Mouse (Mus musculus) regulatory T cell (primary cell): ENCODE results near the gene Ciz1.

ENCODE experiments used
- in situ Hi-C: fragments of 300-600 bp; cut with MboI, MseI; formaldehyde crosslinking; loops from one replicate; pipeline ENCODE4 v1.15.1; 2025; ENCODE audit warnings: high pct_unique_total_duplicates

The Ciz1 gene

GRCm38 (mm10) chr2:32416556-32416955, 64.4 kb downstream of the Ciz1 start:
- in situ Hi-C loops, result loop anchor here (5.0 kb wide), 1 partner anchor 146 kb away; no protein-coding TSS in a partner anchor

- in situ Hi-C loops, result loop anchor here (5.0 kb wide), 1 partner anchor 145 kb away; no protein-coding TSS in a partner anchor
These were observed 65.4 kb downstream of the Ciz1 start for GRCm38 (mm10) chr2:32417486-32417885.

- in situ Hi-C loops, result loop anchor here (5.0 kb wide), 1 partner anchor 144 kb away; no protein-coding TSS in a partner anchor
These were observed 66.5 kb downstream of the Ciz1 start for GRCm38 (mm10) chr2:32418430-32419151.

- in situ Hi-C loops, result loop anchor here (5.0 kb wide), 1 partner anchor 143 kb away; no protein-coding TSS in a partner anchor
These were observed 67.2 kb downstream of the Ciz1 start for GRCm38 (mm10) chr2:32419359-32419758.

GRCm38 (mm10) chr2:32420066-32420608, 68.0 kb downstream of the Ciz1 start:
- in situ Hi-C loops, result no loop called here

- in situ Hi-C loops, result no loop called here
These were observed 68.5 kb downstream of the Ciz1 start for GRCm38 (mm10) chr2:32420647-32421046.

- in situ Hi-C loops, result no loop called here
These were observed 69.7 kb downstream of the Ciz1 start for GRCm38 (mm10) chr2:32421851-32422251.

GRCm38 (mm10) chr2:32423481-32424331, 71.6 kb downstream of the Ciz1 start:
- in situ Hi-C loops, result no loop called here

GRCm38 (mm10) chr2:32424796-32425195, 72.7 kb downstream of the Ciz1 start:
- in situ Hi-C loops, result no loop called here

GRCm38 (mm10) chr2:32425568-32425967, 73.4 kb downstream of the Ciz1 start:
- in situ Hi-C loops, result no loop called here

- in situ Hi-C loops, result no loop called here
These were observed 74.0 kb downstream of the Ciz1 start for GRCm38 (mm10) chr2:32426141-32426540.

GRCm38 (mm10) chr2:32427720-32428119, 75.6 kb downstream of the Ciz1 start:
- in situ Hi-C loops, result no loop called here

GRCm38 (mm10) chr2:32428262-32428722, 76.2 kb downstream of the Ciz1 start:
- in situ Hi-C loops, result no loop called here

GRCm38 (mm10) chr2:32429215-32429891, 77.2 kb downstream of the Ciz1 start:
- in situ Hi-C loops, result no loop called here
